Mouse (Mus musculus): ENCODE data around the gene Lrrn1.

The Lrrn1 gene

DNA sequence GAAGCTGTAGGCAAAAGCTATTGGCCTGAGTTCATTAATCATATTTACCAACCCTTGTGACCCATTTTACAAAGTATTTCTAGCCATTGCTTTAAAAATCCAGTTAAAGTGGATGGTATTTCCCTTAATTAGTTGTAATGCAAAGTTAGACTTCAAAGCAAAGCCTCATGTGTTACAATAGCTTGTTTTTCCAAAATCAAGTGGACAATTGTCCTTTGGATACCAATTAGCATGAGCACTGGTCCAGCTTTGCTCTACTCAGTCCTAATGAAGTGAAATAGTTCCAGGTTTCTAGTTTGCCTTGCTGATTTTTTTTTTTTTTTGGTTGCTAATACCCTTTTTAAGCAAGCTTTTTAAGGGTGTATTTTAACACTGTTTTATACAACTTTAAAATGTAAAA, 75.6 kb downstream of the Lrrn1 start:
- DNase-seq, result no peak

DNA sequence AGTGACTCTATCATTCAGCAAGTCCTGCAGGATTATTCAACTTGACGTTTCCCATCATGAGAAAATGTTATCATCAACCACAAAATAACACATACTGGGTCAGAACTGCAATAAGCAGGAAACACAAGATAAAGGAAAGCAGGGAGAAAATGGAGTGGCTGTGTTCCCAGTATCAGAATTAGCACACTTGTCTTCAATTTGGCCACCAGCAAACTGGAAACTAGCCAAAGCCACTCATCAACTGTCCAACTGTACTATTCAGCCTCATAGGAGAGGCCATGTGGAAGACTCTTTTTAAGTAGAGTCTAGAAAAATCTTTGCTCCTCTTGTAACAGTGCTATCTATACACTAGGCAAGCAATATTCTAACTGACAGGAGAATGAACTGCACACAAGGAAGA, 84.7 kb downstream of the Lrrn1 start:
- no peak for DNase-seq
